Mouse (Mus musculus) WW6 (cell line): ENCODE measurements at regions not wholly inside any gene's neighbourhood (a gene's known extent, or its start where the extent isn't known, plus 50 kb on each side); places are given as distances from the start of the nearest gene placed in this dataset.

Source experiments
- DNase-seq: peaks from one replicate; pipeline ENCODE4 v3.0.0-alpha.2; 2013; ENCODE audit warnings: low read depth, low spot score

- no peak for DNase-seq
Observed at GRCm38 (mm10) chr6:102977122-102977521, 404.2 kb upstream of the Cntn3 start.

DNA sequence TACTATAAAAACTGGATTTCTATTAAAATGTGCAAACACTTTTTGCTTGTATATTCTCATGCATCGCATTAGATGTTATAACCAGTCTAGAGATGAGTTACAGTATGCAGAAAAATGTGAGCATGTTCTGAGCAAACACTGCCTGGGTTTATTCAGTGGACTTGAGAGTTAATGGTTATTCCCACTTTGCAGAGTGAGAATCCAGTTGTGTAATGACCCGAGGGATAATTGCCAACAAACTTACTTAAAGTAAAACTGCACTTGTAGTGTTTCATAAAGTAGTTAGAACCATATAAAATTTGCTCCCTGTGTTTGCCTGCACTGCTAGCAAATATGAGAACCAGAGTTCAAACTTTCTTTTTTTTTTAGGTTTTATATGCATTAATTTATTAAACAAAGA lies 450.4 kb upstream of the Cntn3 start:
- DNase-seq: no peak

DNA sequence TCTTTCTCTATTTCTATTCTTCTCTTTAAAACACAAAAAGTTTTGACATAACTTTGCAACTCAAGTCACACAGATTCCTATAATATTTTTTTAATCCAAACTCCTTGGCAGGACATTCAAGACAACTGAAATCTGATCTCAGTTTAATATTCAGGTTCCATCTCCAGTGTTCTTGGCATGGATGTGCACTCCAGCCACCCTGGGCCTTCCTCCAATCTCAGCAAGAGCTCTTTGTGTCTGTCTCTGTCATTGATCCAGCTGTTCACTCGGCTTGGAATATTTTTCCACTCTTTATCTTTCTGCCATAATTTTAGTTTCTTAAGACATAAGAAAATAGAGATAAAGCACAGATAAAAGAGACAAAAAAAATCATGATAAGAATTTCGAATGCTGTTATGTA lies 451.1 kb upstream of the Cntn3 start:
- no peak for DNase-seq

GRCm38 (mm10) chr6:103028150-103028549 lies 455.2 kb upstream of the Cntn3 start:
- DNase-seq: no peak

GRCm38 (mm10) chr6:103033418-103033817 lies 460.5 kb upstream of the Cntn3 start:
- DNase-seq: no peak

DNA sequence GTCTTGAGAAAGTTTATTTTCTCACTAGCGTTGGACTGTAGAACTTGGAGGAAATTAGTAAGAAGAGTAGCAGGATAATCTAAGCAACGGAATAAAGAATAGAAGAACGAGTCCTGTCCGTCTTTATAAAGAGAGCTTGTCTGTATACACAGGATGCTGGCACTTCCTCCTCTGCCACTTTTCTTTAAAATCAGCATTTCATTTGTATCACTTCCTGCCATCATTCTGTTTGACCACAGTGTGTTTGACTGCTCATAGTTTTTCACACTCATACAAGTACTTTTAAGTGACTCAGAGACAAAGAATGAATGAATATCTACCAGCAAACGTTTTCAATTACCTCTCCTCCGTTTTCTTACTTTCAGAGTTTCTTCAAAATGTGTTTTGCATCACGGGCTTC lies 461.0 kb upstream of the Cntn3 start:
- DNase-seq: no peak

DNA sequence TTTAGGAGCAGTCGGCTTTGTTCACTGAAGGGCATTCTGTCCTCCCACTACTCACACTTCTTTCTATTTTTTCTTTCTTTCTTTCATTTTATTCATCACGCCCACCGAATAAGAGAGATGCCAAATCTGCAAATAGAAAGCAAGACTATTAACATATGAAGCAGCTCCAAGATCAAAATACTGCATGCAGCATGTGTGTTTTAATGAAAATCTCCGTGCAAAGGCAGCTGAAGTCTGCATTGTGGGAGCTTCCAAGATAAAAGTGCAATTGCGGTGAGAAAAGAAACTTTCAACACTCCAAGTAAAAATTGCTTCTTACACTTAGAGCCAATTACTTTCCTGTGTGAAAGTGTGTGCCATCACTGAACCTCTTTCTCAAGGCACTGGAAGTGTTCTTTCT lies 449.8 kb upstream of the Chl1 start:
- DNase-seq: no peak

- no peak for DNase-seq
Observed at GRCm38 (mm10) chr6:103106189-103106588, 404.2 kb upstream of the Chl1 start.

GRCm38 (mm10) chr6:103119537-103119936 lies 390.8 kb upstream of the Chl1 start:
- no peak for DNase-seq

DNA sequence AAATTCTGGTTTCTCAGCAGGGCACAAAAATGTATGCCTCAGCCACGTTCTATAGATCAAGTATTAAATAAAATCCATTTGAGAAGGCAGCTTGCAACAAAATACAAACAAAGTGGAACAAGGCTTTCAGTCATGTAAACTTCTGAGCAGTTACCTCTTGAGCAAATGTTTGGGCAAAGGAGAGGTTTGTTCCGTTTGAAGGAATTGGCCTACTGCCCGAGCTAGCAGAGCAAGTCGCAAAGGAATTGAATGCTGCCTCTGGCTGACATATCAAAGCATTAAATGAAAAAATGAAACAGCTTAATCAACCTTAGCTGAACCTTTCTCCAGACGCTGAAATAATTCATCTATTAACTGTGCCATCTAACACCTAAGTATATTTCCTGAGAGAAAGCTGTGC lies 369.5 kb upstream of the Chl1 start:
- no peak for DNase-seq

GRCm38 (mm10) chr6:103177851-103178250 lies 332.5 kb upstream of the Chl1 start:
- no peak for DNase-seq

DNA sequence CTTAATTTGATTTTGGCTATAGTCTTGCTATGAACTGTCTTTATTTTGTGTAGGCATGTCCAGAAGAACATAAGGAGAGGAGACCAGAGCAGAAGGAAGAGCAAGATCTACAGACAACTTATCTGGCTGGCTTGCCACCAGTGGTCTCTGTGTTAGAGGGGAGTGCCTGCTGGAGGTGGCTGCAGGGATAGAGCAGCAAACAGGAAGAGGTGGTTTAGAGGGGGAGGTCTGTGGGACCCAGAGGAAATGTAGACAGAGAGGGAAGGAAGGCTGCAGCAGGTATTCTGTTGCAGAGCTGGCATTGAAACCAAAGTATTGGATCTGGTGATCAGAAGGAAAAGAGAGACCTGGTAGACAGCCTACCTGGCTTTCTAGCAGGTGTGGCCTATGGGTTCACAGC lies 327.0 kb upstream of the Chl1 start:
- DNase-seq: no peak

DNA sequence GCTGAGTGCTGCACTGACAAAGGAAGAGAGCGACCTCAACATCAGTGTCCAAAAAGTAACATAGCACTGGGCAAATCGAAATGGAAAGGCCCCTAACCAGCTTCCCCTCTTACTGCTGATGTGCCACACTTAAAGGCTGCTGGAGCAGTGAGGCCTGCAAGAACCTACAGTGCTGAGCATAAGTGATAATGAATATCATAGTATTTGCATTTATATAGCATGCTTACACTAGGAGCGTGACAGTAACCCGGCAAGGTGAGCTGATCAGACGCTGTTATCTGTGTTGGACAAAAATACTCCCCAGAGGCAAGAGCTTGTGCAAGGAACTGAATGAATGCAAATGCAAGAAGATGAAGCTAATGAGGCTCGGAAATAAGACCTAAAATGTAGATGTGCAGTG lies 313.5 kb upstream of the Chl1 start:
- DNase-seq: no peak

DNA sequence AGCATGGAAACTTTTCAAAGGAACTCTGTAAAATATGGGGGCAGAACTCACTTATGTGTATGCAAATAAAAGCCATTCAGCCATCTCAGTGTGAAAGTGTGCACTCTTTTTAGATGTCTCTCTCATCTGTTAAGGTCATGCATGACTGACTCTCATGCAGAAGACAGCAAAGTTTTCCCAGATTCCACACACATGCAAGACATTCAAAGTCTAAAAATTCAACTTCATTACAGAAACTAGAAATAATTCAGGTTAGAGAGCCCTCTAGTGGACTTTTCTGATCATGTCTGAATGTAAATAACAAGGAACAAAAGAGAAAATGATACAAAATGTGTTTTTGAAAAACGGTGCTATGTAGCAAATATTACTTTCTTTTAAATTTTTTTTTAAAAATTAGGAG lies 308.8 kb upstream of the Chl1 start:
- DNase-seq: no peak

GRCm38 (mm10) chr6:103209202-103209601 lies 301.2 kb upstream of the Chl1 start:
- DNase-seq: no peak

- no peak for DNase-seq
Observed at GRCm38 (mm10) chr6:103213160-103213559, 297.2 kb upstream of the Chl1 start.

DNA sequence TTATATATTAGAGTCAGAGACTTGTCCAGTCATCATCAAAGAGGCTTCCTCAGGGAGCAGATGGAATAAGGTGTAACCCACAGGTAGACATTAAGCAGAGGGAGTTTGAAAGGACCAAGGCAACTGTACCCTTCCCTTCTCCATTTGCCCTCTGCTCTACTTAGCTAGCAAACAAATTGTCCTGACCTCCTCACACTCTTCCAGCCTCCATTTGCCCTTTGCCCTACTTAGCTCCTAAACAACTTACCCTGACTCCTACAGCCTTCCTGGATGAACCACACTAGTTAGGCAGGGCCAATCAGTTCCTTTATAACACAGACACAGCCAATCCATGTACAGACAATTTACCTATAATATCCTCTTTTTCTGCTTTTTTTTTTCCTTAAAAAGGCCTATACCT lies 273.5 kb upstream of the Chl1 start:
- DNase-seq: no peak

- no peak for DNase-seq
Observed at GRCm38 (mm10) chr6:103268984-103269383, 241.4 kb upstream of the Chl1 start.

DNA sequence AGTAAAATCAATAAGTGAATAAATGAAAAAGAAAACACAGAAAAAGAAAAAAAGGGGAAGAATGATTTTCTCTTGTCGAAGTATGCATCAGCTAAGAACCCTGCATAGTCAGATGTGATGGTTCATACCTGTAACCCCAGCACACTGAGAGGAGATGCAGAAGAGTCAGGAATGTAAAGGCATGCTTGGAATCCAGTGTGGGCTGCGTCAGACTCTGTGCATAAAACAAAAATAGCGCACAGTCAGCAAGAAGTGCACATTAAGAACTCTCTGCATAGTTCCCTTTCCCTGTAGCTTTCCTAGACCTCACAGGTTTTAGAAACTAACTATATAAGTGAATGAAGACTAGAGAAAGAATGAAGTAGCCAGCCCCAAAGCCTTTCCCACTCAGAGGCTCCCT lies 238.2 kb upstream of the Chl1 start:
- DNase-seq: no peak

- DNase-seq: no peak
Observed at GRCm38 (mm10) chr6:103275071-103275470, 235.3 kb upstream of the Chl1 start.

GRCm38 (mm10) chr6:103275476-103275875 lies 234.9 kb upstream of the Chl1 start:
- no peak for DNase-seq

GRCm38 (mm10) chr6:103296015-103296414 lies 214.4 kb upstream of the Chl1 start:
- DNase-seq: no peak

DNA sequence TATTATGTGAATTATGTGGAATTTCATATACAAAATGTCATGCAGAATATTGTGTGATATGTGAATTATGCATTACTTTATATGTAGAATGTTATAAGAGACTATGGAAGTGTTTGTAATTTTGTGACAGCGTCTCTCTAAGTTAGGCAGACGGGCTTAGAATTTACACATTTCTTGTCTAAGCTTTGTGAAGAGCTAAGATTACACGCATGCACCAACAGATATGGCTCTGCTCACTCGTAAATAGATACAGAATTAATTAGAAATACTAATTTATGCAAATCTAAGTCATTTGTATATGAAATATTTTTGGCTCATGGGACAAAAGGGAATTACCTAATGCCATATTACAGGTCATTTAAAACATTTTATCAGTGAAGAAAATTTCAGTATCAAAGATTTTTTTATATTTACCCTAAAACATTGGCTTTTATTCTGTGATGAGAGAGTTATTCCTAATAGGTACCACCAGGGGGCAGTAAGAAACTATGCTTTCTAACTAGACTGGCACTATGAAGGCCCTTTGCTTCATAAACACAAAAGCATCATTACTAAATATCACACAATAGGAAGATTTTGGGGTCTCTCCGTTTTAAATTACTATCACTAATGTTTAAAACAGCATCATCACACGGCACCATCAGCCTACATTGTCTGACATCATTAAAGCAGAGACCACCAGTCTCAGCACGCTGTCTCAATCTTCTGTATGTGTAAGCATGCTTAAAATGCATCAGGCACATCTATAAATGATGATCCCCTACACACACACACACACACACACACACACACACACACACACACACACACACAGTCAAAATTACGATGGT lies 203.8 kb upstream of the Chl1 start:
- peak; percentile 20 for DNase-seq

DNA sequence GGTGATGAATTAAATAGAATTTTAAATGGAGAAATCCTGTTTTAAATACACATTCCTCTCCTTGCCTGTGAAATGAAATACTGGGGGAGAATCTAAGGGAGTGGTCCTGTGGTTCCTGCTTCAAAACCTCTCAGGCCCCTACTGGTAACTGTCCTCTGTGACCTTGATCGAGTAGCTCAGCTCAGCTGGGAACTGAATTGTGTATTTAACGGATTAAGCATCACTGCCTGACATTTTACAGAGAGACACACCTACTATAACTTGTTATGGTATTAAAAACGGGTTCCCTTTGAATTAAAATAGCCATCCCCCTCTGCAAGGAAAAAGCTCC lies 203.2 kb upstream of the Chl1 start:
- no peak for DNase-seq
